In the genomic region with DNA sequence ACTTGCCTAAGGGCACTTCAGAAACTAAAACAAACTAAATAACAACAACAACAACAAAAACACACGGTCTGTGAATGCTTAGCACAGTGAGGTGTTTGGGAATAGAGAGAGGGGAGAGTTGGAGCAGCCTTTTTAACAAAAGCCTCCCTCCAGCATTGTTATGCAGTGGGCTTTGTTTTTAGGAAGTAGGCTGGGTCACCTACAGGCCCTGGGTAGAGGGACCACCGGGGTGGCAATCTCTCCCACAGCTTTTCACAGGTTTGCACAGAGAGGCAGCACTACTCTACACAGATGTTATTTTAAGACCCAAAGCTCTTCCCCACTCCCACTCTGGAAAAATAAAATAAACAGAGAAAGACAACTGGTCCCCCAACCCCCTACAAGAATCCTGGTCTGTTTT, we compare ENCODE assay signal across 10 mouse cellular contexts. TPM values are rescaled to one million over a fixed set of nuclear protein-coding genes. Genes with fewer than 3 reads are reported as not detected.
A peak's percentile ranks its signal among the peaks of the same experiment; 100 is the strongest.
DNase-seq lines count a peak whose midpoint lies in the region; ATAC-seq lines count a peak whose summit lies in the region.
"Had no signal": no experiment of that assay in that cellular context is flagged by ENCODE, and none has a peak within 500 bp of the region (broad histone marks: within the 10 kb centered on the region; RNA-seq: fewer than 3 reads in every experiment).

No protein-coding gene starts in this region.

- H3K27me3 ChIP-seq in hindbrain, embryonic 10.5 days (ENCODE audit: insufficient read depth, poor library complexity, severe bottlenecking), result no peaks in the 10 kb centered on the region
- no peaks in the 10 kb centered on the region for H3K27me3 ChIP-seq in hindbrain, embryonic 16.5 days (replicated peaks; ENCODE audit: control insufficient read depth, insufficient read depth, low read length)
- no peaks in the 10 kb centered on the region for H3K27me3 ChIP-seq in hindbrain, embryonic 14.5 days (ENCODE audit: control insufficient read depth, insufficient read depth, low read length)

- peak overlapping the region; percentile 81 for H3K27ac ChIP-seq in hindbrain, embryonic 10.5 days
- H3K27ac ChIP-seq in hindbrain, embryonic 16.5 days (ENCODE audit: low read depth, low read length), result no peak overlapping the region
- 0 out of 2 replicates have a peak overlapping the region, but pooled peaks have one; percentile 39 for H3K27ac ChIP-seq in hindbrain, embryonic 14.5 days
- H3K27ac ChIP-seq: gastrocnemius, adult 2 months had no signal

- peaks cover 70% of the 10 kb centered on the region for H3K4me1 ChIP-seq in hindbrain, embryonic 10.5 days (replicated peaks)
- peaks cover 26% of the 10 kb centered on the region for H3K4me1 ChIP-seq in hindbrain, embryonic 16.5 days (ENCODE audit: control insufficient read depth, insufficient read depth, low read depth, low read length)
- H3K4me1 ChIP-seq in hindbrain, embryonic 14.5 days (replicated peaks; ENCODE audit: control insufficient read depth, insufficient read depth, low read length), result peaks cover 40% of the 10 kb centered on the region

- peaks cover 100% of the 10 kb centered on the region for H3K36me3 ChIP-seq in hindbrain, embryonic 10.5 days
- peaks cover 37% of the 10 kb centered on the region for H3K36me3 ChIP-seq in hindbrain, embryonic 16.5 days (ENCODE audit: control insufficient read depth, insufficient read depth, low read length)
- peaks cover 80% of the 10 kb centered on the region for H3K36me3 ChIP-seq in hindbrain, embryonic 14.5 days (replicated peaks; ENCODE audit: control insufficient read depth, insufficient read depth)

- no peaks in the 10 kb centered on the region for H3K9me3 ChIP-seq in hindbrain, embryonic 10.5 days
- no peaks in the 10 kb centered on the region for H3K9me3 ChIP-seq in hindbrain, embryonic 16.5 days (ENCODE audit: control insufficient read depth, low read length)
- no peaks in the 10 kb centered on the region for H3K9me3 ChIP-seq in hindbrain, embryonic 14.5 days (ENCODE audit: control insufficient read depth, low read length)

- WGBS in hindbrain, embryonic 10.5 days, result 0% methylated on average over 2 of the region's 2 CpGs
- WGBS in hindbrain, embryonic 16.5 days, result 9% methylated on average over 2 of the region's 2 CpGs
- 7% methylated on average over 2 of the region's 2 CpGs for WGBS in hindbrain, embryonic 14.5 days

- no peak overlapping the region for H3K4me2 ChIP-seq in hindbrain, embryonic 16.5 days (ENCODE audit: low read length)
- no peak overlapping the region for H3K4me2 ChIP-seq in hindbrain, embryonic 14.5 days (replicated peaks)

- no peak for DNase-seq in hindbrain, embryonic 10.5 days (ENCODE audit: low spot score)
- DNase-seq in thymus, postnatal 14 days, result peak; percentile 30
- no peak for DNase-seq in thymus, postnatal 10 days (ENCODE audit: low spot score in 2 of 2)
- no peak for DNase-seq in hindbrain, embryonic 14.5 days (ENCODE audit: low spot score)
- DNase-seq in urinary bladder, postnatal 4 days (ENCODE audit: low spot score in 2 of 2), result no peak
- no peak for DNase-seq in layer of hippocampus, postnatal 14 days (ENCODE audit: low spot score in 2 of 2)
- no peak for DNase-seq in cerebellum, adult 11 months
- DNase-seq: gastrocnemius, adult 2 months; kidney, postnatal 36 days had no signal

- ATAC-seq in hindbrain, embryonic 16.5 days, result no peak
- no peak for ATAC-seq in hindbrain, embryonic 14.5 days (ENCODE audit: low FRiP score)

- H3K9ac ChIP-seq in hindbrain, embryonic 16.5 days (ENCODE audit: low read depth, low read length), result no peak overlapping the region
- H3K9ac ChIP-seq in hindbrain, embryonic 14.5 days, result no peak overlapping the region

- H3K4me3 ChIP-seq in hindbrain, embryonic 10.5 days, result no peak overlapping the region
- no peak overlapping the region for H3K4me3 ChIP-seq in hindbrain, embryonic 16.5 days (ENCODE audit: low read length)
- H3K4me3 ChIP-seq in hindbrain, embryonic 14.5 days (replicated peaks; ENCODE audit: low read length), result no peak overlapping the region
- H3K4me3 ChIP-seq: gastrocnemius, adult 2 months had no signal

RNA-seq across cellular contexts. Expression of a gene that starts 31.8 kb away (rescaled TPM):
- 23.4 and 25.2 TPM in 2 replicates for polyA plus RNA-seq in hindbrain, embryonic 10.5 days (2016; fragmentation: Nextera tagmentation; extraction: Ambion mirVana)
- 15.7 and 16.0 TPM in 2 replicates for polyA plus RNA-seq in hindbrain, embryonic 16.5 days (2015; fragmentation: Nextera tagmentation; extraction: Ambion mirVana)
- polyA plus RNA-seq in hindbrain, embryonic 14.5 days (2014; fragmentation: Nextera tagmentation; extraction: Ambion mirVana), result 15.5 and 15.9 TPM in 2 replicates
- total RNA-seq in layer of hippocampus, postnatal 14 days (2021), result 1 to 10 TPM; 7.1 to 7.7 TPM

RNA-seq across cellular contexts. Expression of a gene that starts 44.5 kb away (rescaled TPM):
- polyA plus RNA-seq in hindbrain, embryonic 10.5 days (2016; fragmentation: Nextera tagmentation; extraction: Ambion mirVana), result 21.8 and 22.1 TPM in 2 replicates
- 15.3 and 17.3 TPM in 2 replicates for polyA plus RNA-seq in hindbrain, embryonic 16.5 days (2015; fragmentation: Nextera tagmentation; extraction: Ambion mirVana)
- 22.7 and 24.2 TPM in 2 replicates for polyA plus RNA-seq in hindbrain, embryonic 14.5 days (2014; fragmentation: Nextera tagmentation; extraction: Ambion mirVana)
- 10 to 100 TPM; 40.2 to 48.1 TPM for total RNA-seq in layer of hippocampus, postnatal 14 days (2021)
